Mouse (Mus musculus) liver (tissue): Measurements from ENCODE around the gene Prdm4.
A peak's percentile ranks its signal among the peaks of the same experiment; 100 is the strongest.

Source experiments
- DNase-seq: peaks from one replicate; pipeline ENCODE4 v3.0.0-alpha.2; 2020; ENCODE audit warnings: mixed read lengths

Prdm4 gene

GRCm38 (mm10) chr10:85871698-85872478, 45.1 kb downstream of the Prdm4 start:
- DNase-seq, result peak; percentile 91

- no peak for DNase-seq
Measured at GRCm38 (mm10) chr10:85846105-85846862, 70.7 kb downstream of the Prdm4 start.
